ENCODE assay signal across 17 mouse cellular contexts in the genomic region with DNA sequence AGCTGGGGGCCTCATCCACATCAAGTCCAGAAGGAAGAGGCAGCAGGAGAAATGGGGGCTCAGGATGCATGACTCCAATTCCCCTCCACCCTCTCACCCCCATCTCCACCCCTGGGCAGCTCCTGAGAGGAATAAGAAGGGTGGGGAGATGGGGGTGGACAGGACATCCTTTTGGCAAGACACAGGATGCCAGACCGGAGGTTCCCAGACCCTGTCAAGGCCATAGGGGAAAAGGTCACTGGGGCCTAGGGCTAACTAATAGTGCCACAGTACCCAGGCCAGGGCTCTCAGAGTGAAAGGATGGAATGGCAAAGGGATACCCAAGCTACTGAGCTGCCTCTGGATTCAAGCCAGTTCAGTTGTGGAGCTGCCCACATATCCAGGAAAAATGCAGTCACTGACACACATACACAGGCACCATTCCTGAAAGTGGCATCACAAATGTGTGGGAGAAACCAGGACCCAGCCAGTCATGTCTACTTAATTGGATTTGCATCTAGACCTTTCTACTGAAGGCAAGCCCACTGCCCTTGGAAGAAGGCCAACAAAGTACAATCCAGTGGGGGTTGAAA. TPM values are rescaled to one million over a fixed set of nuclear protein-coding genes. Genes with fewer than 3 reads are reported as not detected.
DNase-seq lines count a peak whose midpoint lies in the region; ATAC-seq lines count a peak whose summit lies in the region.
"Had no signal": no experiment of that assay in that cellular context is flagged by ENCODE, and none has a peak within 500 bp of the region (broad histone marks: within the 10 kb centered on the region; RNA-seq: fewer than 3 reads in every experiment).

No protein-coding gene starts in this region.

- no peak overlapping the region for H3K9ac ChIP-seq in kidney, embryonic 16.5 days (replicated peaks; ENCODE audit: low read length)
- no peak overlapping the region for H3K9ac ChIP-seq in hindbrain, embryonic 16.5 days (ENCODE audit: low read depth, low read length)
- H3K9ac ChIP-seq: hindbrain, embryonic 14.5 days; liver, embryonic 14.5 days; midbrain, embryonic 15.5 days; neural tube, embryonic 13.5 days; stomach, embryonic 15.5 days had no signal

- H3K4me2 ChIP-seq in kidney, embryonic 16.5 days (replicated peaks; ENCODE audit: low read depth, low read length) = no peak overlapping the region
- no peak overlapping the region for H3K4me2 ChIP-seq in hindbrain, embryonic 16.5 days (ENCODE audit: low read length)
- H3K4me2 ChIP-seq: hindbrain, embryonic 14.5 days; midbrain, embryonic 15.5 days; neural tube, embryonic 13.5 days; stomach, embryonic 15.5 days had no signal

- WGBS in kidney, embryonic 16.5 days = 53% methylated on average over 1 of the region's 1 CpGs
- 71% methylated on average over 1 of the region's 1 CpGs for WGBS in hindbrain, embryonic 16.5 days

- H3K4me3 ChIP-seq in brown adipose tissue, adult 24 weeks (ENCODE audit: insufficient read depth, low read depth, low read length) = no peak overlapping the region
- H3K4me3 ChIP-seq in kidney, embryonic 16.5 days (ENCODE audit: low read length) = no peak overlapping the region
- H3K4me3 ChIP-seq in hindbrain, embryonic 16.5 days (ENCODE audit: low read length) = no peak overlapping the region
- H3K4me3 ChIP-seq: erythroblast, embryonic 14.5 days; midbrain, embryonic 15.5 days; neural tube, embryonic 13.5 days; stomach, embryonic 15.5 days had no signal

- no peaks in the 10 kb centered on the region for H3K27me3 ChIP-seq in kidney, embryonic 16.5 days (ENCODE audit: insufficient read depth, low read length)
- H3K27me3 ChIP-seq in hindbrain, embryonic 16.5 days (replicated peaks; ENCODE audit: control insufficient read depth, insufficient read depth, low read length) = no peaks in the 10 kb centered on the region
- H3K27me3 ChIP-seq: midbrain, embryonic 15.5 days; neural tube, embryonic 13.5 days; stomach, embryonic 15.5 days had no signal

- H3K36me3 ChIP-seq in kidney, embryonic 16.5 days (ENCODE audit: insufficient read depth, low read length) = no peaks in the 10 kb centered on the region
- H3K36me3 ChIP-seq in hindbrain, embryonic 16.5 days (ENCODE audit: control insufficient read depth, insufficient read depth, low read length) = no peaks in the 10 kb centered on the region
- H3K36me3 ChIP-seq: midbrain, embryonic 15.5 days; neural tube, embryonic 13.5 days; stomach, embryonic 15.5 days had no signal

- H3K27ac ChIP-seq in brown adipose tissue, adult 24 weeks (replicated peaks; ENCODE audit: low read depth, low read length) = peak overlapping the region; percentile 96
- peak overlapping the region; percentile 8; the same call in 1 of the 2 replicates for H3K27ac ChIP-seq in kidney, embryonic 16.5 days (ENCODE audit: low read length)
- no peak overlapping the region for H3K27ac ChIP-seq in hindbrain, embryonic 16.5 days (ENCODE audit: low read depth, low read length)
- H3K27ac ChIP-seq: hindbrain, embryonic 14.5 days; liver, embryonic 14.5 days; midbrain, embryonic 15.5 days; neural tube, embryonic 13.5 days; stomach, embryonic 15.5 days had no signal

- H3K9me3 ChIP-seq in kidney, embryonic 16.5 days (ENCODE audit: low read length) = no peaks in the 10 kb centered on the region
- H3K9me3 ChIP-seq in hindbrain, embryonic 16.5 days (ENCODE audit: control insufficient read depth, low read length) = no peaks in the 10 kb centered on the region
- H3K9me3 ChIP-seq: midbrain, embryonic 15.5 days; neural tube, embryonic 13.5 days; stomach, embryonic 15.5 days had no signal

- intact Hi-C loops in gastrocnemius, postnatal 14 days (cut with DNase I; ENCODE audit: low total_unique reads) = no loop called here

- peak; percentile 44 for DNase-seq in kidney, adult 11 months
- no peak for DNase-seq in kidney, postnatal 4 days
- DNase-seq in 416B (ENCODE audit: low read depth) = peak; percentile 53
- DNase-seq in embryo, embryonic 10 days (ENCODE audit: low spot score) = no peak
- no peak for DNase-seq in gastrocnemius, postnatal 14 days

- peaks cover 35% of the 10 kb centered on the region for H3K4me1 ChIP-seq in brown adipose tissue, adult 24 weeks (ENCODE audit: control insufficient read depth, insufficient read depth, insufficient read length, low read length)
- peaks cover 9% of the 10 kb centered on the region; the same call in 1 of the 2 replicates for H3K4me1 ChIP-seq in kidney, embryonic 16.5 days (ENCODE audit: insufficient read depth, low read length)
- H3K4me1 ChIP-seq in hindbrain, embryonic 16.5 days (ENCODE audit: control insufficient read depth, insufficient read depth, low read depth, low read length) = no peaks in the 10 kb centered on the region; the same call in 1 of the 2 replicates
- H3K4me1 ChIP-seq: midbrain, embryonic 15.5 days; neural tube, embryonic 13.5 days had no signal

- ATAC-seq in kidney, embryonic 16.5 days (ENCODE audit: low FRiP score, low TSS enrichment) = no peak
- no peak for ATAC-seq in hindbrain, embryonic 16.5 days
- ATAC-seq: midbrain, embryonic 15.5 days had no signal

RNA-seq across cellular contexts. Expression of gene Zbtb46, which starts 13.1 kb away (rescaled TPM):
- polyA plus RNA-seq in brown adipose tissue, adult 24 weeks (2012; ENCODE audit: insufficient read depth, insufficient read length, missing spikeins) = 5.5 and 6.6 TPM in 2 replicates
- 26.2 and 30.5 TPM in 2 replicates for polyA plus RNA-seq in kidney, embryonic 16.5 days (2015; fragmentation: Nextera tagmentation; extraction: Ambion mirVana)
- 19.1 and 22.7 TPM in 2 replicates for polyA plus RNA-seq in hindbrain, embryonic 16.5 days (2015; fragmentation: Nextera tagmentation; extraction: Ambion mirVana)
- 1 to 10 TPM; 5.3 to 5.7 TPM for total RNA-seq in gastrocnemius, postnatal 14 days (2021)

RNA-seq across cellular contexts. Expression of gene Abhd16b, which starts 20.7 kb away (rescaled TPM):
- not detected in 2 replicates for polyA plus RNA-seq in brown adipose tissue, adult 24 weeks (2012; ENCODE audit: insufficient read depth, insufficient read length, missing spikeins)
- 0.15 and 0.20 TPM in 2 replicates for polyA plus RNA-seq in kidney, embryonic 16.5 days (2015; fragmentation: Nextera tagmentation; extraction: Ambion mirVana)
- 0.09 TPM in 1 of 2 replicates, not detected in the other for polyA plus RNA-seq in hindbrain, embryonic 16.5 days (2015; fragmentation: Nextera tagmentation; extraction: Ambion mirVana)
- not detected for total RNA-seq in gastrocnemius, postnatal 14 days (2021)
- total RNA-seq: layer of hippocampus, postnatal 10 days had no signal
- polyA plus RNA-seq: brain, embryonic 14.5 days; erythroblast, embryonic 14.5 days; hindbrain, embryonic 14.5 days; urinary bladder, adult 2 months had no signal

RNA-seq across cellular contexts. Expression of gene Tpd52l2, which starts 24.6 kb away (rescaled TPM):
- 88.5 and 109 TPM in 2 replicates for polyA plus RNA-seq in brown adipose tissue, adult 24 weeks (2012; ENCODE audit: insufficient read depth, insufficient read length, missing spikeins)
- 168 and 172 TPM in 2 replicates for polyA plus RNA-seq in kidney, embryonic 16.5 days (2015; fragmentation: Nextera tagmentation; extraction: Ambion mirVana)
- 121 and 126 TPM in 2 replicates for polyA plus RNA-seq in hindbrain, embryonic 16.5 days (2015; fragmentation: Nextera tagmentation; extraction: Ambion mirVana)
- 10 to 100 TPM; 58.7 to 59.4 TPM for total RNA-seq in gastrocnemius, postnatal 14 days (2021)

RNA-seq across cellular contexts. Expression of gene Dnajc5, which starts 47.9 kb away (rescaled TPM):
- 30.8 and 38.6 TPM in 2 replicates for polyA plus RNA-seq in brown adipose tissue, adult 24 weeks (2012; ENCODE audit: insufficient read depth, insufficient read length, missing spikeins)
- 91.7 and 100 TPM in 2 replicates for polyA plus RNA-seq in kidney, embryonic 16.5 days (2015; fragmentation: Nextera tagmentation; extraction: Ambion mirVana)
- polyA plus RNA-seq in hindbrain, embryonic 16.5 days (2015; fragmentation: Nextera tagmentation; extraction: Ambion mirVana) = 284 and 286 TPM in 2 replicates
- total RNA-seq in gastrocnemius, postnatal 14 days (2021) = 10 to 100 TPM; 47.8 to 51.8 TPM

Comparison
In these comparisons a context has a peak if more than half of its experiments do, and no peak if none do; other contexts are left out.
1. DNase-seq: peak in kidney, adult 11 months (single experiment) and 416B (single experiment); none in kidney, postnatal 4 days (0 of 2), embryo, embryonic 10 days (single experiment) and gastrocnemius, postnatal 14 days (single experiment).